Mouse (Mus musculus) megakaryocyte-erythroid progenitor cell, adult 5-6 weeks (primary cell): ENCODE measurements around the gene Rptor. TPM values are rescaled to one million over a fixed set of nuclear protein-coding genes. Genes with fewer than 3 reads are reported as not detected.

Source experiments
- ATAC-seq: replicated peaks from 2 replicates; pipeline ENCODE4 v1.8.0; 2016; ENCODE audit warnings: mild to moderate bottlenecking, inconsistent platforms; ENCODE audit not compliant: severe bottlenecking, poor library complexity, low FRiP score, low TSS enrichment
- total RNA-seq, 2 experiments: library from RNA; stranded (forward) in 1 of 2; stranded (reverse) in 1 of 2; fragments of 200-1000, 215-1000 nt in 1 of 2; fragments of >200 nt in 1 of 2; fragmentation: Nextera tagmentation in 1 of 2; gene quantifications; 2 replicates each; pipeline ENCODE4 v1.2.3; 2014 to 2017

The Rptor gene
- total RNA-seq, 2 experiments from 2014 or later, result 10.2 to 29.6 TPM

DNA sequence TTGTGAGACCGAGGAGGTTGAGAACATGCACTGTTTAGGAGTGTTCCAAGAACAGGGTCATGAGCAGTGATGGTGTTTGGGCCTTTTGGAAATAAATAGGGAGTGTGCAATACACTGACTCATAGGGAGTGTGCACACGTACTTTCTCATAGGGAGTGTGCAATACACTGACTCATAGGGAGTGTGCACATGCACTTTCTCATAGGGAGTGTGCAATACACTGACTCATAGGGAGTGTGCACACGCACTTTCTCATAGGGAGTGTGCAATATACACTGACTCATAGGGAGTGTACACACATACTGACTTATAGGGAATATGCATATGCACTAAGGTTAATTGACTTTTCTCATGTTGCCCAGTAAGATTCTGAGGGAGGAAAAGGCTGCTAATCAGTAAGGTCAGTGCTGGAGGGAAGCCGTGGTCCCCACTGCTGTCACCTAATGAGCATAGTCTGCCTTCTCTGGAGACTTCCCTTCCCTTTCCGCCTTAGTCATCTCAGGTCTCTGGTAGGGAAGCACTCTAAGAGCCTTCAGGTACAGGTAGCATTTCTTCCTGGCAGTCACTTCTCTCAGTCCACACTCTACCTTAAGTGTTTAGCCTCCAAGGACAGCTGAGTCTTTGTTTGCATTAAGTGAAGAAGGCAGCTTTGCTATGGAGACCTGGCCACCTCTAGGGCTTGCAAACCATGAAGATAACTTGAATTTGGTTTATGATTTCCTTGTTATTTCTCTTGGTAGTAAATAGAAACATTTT lies 113.3 kb downstream of the Rptor start:
- no peak for ATAC-seq

DNA sequence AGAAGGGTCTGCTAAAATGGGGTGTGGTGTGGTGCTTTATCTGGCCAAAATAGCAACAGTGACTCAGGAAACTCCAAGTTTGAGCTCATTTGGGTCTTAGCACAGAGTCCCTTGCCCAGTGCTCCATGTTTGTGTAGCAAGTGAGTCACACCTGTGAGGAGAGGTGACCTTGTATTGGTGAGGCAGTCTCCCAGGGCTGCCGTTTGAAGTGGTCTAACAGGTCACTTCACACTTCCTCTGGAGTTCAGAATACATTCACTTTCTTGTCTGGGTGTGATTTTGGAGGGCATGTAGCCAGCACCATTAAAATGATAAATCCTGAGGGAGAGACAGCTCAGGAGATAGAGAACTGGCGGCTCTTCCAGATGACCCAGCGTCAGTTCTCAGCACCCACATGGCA lies 115.4 kb downstream of the Rptor start:
- ATAC-seq, result no peak

DNA sequence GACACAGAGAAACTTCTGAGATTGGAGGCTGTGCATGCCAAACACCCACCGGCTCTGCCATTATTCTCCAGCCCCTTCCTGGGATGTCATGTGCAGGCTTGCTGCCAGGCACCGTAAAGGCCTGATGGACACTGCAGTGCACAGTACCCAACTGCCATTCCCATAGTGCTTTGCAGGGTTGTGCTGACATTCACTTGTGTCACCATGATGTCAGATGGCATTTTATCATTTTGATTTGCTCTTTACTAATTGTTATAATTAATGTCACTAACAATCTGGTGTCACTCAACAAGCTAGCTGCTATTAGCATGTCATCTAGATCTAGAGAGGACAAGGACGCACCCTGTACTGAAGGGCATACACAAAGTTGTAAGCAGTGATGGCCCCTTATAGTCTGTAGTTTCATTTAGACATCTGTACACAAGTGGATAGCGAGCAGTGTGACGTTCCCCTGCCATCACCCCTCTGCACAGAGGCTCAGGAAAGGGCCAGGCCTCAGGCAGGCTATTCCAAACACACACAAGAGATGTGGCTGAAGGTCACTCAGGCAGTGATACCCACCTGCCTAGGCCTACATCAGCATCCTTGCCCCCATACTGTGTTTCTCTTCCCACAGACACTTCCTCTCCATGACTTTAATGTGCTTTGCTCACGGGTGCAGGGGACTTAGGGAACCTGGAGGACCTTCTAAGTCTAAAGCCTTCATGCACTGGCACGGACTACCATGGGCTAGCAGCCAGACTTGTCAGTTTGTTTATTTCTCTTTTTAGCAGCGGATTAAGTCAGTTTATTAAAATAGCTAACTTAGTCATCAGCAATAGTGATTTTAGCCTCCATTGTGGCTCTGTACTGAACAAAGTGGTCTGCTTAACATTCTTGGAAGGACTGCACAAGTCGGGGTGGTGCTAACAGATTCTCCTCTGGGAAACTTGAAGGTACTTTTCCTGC lies 117.7 kb downstream of the Rptor start:
- ATAC-seq, result no peak

DNA sequence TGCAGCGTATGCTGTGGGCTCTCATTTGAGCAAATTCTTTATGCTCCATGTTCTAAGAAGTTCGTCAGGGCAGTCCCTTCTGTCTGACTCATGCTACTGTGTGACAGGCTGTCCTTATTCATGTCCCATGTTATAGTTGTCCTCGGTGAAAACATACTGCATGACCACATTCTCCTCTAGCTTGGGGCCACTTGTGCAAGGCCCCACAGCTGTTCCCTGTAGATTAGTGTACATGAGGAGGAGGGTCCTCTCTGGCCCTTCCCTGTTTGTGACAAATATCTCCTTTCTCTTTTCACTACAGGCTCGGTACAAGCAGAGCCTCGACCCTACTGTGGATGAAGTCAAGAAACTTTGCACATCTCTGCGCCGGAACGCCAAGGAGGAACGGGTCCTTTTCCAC lies 122.0 kb downstream of the Rptor start:
- no peak for ATAC-seq

DNA sequence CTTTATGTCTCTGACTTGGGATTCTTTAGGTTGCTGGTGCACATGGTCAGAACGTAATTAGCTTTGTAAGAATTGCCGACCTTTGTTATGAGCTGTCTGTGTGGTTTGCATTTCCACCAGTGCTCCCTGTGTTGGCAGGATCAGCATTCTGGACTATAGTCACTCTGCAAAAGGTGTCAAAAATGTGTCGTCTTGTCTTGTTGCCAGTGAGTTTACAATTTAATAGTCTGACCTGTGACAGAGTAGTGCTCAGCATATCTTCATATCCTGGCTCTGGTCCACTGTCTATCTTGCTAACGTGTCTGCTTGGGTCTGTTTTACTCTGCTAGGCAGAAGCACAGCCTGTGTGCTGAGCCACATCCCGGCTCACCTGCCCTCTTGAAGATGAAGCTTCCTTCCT lies 128.7 kb downstream of the Rptor start:
- ATAC-seq, result no peak

DNA sequence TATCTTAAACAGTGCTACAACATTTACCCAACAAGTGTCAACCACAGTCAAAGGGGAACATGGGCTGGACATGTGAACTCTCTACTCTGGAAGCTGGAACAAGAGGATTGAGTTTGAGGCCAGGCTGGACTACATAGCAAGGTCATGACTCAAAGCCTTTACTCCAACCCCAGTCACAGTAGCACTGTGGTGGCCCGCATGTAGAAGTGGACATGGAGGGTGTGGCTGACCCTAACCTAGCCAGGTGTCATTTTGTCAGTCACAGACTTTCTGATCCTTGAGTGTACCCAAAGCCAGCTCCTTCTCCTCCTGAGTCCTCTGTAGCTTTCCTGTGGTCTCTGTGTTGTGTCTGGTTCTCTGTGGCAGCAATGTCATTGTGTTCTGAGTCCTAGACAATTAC lies 129.7 kb downstream of the Rptor start:
- ATAC-seq, result no peak

DNA sequence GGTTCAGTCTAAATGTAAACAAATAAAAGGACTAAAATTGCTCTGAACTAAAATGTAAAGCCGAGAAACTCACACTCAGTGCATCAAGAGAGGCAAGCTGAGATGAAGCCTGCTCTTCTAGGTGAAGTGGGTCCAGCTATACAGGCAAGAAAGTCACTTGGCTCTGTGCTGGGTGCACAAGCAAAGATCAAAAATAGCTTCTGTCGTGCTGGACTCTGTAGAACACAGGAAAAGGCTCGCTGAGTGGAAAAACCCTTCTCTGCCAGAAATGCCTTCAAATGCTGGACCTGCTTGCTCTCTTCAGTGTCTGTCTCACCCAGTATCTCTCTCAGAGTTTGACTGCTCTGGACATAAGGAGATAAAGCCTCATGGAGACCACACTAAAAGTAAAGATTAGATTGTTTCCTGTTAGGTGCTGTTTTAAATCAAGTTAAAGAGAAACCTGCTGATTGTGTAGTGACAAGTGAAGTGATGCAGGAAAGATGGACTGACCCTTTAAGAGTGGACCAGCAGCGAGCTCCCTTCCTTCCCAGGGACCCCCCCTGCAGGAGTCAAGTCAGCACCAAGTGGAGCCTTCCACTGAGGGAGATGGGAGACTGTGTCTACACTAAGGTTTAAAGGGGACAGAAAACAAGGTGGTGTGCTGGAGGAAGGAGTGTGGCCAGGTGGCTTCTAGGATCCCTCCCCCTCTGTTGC lies 130.4 kb downstream of the Rptor start:
- no peak for ATAC-seq

DNA sequence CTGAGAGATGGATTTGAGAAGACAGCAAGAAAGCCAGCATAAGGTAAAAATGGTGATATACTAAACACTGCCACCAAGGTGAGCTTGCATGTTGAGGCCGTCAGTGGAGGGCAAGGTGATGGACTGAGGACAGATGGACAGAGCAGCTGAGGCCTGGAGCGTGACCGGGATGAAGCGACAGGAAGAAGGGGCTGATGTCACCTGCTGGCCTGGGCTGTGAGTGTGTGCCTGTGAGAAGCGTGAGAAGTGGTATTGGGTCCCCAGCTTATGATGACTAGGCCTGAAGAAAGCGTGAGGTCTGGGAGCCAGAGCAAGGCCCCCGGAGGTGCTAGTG lies 130.9 kb downstream of the Rptor start:
- ATAC-seq, result no peak

DNA sequence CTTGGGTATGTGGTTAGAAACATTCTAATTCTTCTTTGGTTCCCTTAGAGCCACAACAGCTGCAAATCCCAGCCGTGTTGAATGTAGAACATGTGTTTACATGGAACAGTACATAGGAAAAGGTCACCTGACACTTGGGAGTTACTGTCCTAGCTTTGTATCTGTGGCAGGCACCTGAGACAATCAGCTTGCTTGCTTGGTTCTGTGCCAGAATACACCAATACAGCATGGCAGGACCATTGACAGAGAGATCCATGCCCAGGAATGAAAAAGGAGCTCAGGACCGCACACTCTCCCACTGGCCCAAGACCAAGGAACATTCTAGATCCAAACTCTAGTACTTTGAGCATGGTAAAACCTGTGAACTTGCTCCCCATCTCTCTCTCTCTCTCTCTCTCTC lies 132.4 kb downstream of the Rptor start:
- no peak for ATAC-seq

DNA sequence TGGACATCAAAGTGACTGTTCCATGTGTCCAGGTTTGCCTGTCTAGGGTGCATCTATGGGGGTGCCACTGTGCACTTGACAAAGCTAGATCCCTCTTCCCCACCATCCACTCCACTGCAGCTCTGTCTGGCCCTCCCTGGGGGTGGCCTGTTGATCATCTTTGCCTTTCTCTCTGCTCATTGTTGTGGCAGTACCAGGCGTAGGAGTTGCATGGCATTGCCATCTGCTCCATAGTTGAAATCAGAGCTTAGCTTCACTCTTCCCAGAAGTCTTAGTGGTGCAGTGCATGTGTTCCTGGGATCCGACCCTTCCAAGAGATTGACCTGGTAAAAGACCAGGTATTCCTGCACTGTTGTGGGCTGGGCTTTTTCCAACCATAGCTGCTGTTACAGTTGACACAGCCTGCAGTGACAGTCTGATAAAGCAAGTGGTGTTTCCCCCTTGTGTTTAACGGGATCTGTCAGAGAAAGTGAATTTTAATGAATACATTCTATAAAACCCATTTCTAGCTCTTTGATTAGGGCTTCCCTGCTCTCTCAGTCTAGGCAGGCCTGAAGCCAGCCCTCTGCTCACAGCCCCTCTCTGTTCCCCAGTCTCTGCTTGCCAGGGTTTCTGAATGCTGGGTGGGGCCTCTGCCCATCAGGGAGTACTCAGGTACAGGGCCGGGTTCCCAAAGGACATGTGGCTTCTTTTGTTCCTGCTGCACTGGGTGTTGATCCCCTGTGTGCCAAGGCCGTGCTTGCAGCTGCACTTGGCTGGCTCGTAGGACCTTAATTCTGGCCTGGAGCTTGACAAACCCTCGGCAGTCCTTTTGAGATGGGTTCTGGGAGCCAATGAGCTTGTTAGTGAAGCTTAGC lies 136.5 kb downstream of the Rptor start:
- no peak for ATAC-seq

DNA sequence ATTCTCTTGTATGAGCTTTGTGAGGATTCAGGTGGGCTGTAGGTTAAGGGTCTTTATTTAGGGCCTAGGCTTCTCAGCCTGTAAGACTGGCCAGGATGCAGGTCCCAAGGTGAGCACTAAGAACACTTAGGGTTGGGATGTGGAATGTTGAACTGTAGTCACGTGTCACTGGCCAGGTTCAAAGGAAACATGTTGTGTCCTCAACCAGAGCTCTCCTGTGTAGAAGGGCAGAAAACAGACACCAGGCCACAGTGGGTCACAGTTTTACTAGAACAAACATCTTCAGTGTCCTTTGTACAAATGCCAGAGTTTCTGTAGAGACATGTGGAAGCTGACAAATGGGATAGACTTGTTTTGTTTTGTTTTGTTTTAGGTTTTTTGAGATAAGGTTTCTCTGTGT lies 138.7 kb downstream of the Rptor start:
- ATAC-seq, result no peak

DNA sequence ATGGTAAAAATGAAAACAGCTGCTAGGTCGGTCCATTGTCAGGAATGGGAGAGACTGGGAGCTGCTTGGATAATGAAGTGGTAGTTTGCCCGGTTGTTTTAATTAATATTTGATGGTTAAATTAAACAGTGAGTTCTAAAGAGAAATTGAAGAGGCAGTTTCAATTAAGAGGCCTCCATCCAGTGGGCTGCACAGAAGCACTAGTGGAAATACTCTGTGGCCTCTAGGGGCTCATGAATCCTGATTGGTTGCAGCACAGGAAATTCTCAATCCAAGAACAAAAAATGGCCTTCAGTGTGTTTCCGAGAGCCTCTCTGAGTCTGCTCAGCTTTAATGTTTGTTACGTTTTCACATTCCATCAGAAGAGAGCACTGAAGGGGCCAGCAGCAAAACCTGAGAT lies 141.7 kb downstream of the Rptor start:
- no peak for ATAC-seq

DNA sequence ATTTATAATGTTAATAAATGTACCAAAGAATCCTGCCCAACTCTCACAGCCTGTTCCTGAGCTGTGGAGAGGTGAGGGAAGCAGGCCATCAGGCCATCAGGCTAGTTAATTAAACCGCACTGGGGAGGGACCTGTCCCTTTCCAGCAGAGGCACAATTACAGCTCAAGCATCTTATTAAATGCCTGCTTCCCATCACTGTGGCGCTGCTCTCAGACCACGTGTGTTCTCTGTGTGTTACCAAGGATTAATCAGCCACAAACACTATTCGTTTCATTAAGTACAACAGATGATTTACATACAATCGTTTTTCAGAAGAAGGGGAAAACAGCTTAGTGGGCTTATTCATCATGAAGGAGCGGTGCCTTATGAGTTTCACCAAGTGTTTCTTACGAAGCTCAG lies 142.6 kb downstream of the Rptor start:
- ATAC-seq, result no peak

DNA sequence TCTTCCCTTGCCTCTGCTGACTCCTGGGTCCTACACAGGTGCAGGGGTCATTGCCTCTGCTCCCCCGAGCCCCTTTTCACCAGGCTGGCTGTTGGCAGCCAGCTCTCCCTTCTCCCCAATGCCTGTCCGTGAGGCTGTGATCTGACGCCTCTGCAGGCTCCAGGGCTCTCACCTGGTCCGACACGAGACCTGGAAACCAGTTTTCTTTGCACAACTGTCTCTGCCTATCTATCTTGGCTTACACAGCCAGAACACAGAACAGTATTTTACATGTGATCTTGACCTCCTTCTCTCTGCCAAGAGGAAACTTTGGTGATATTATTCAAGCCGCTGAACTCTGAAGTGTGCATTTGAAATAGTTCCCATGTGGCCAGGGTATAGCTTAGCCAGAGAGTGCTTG lies 151.8 kb downstream of the Rptor start:
- no peak for ATAC-seq

DNA sequence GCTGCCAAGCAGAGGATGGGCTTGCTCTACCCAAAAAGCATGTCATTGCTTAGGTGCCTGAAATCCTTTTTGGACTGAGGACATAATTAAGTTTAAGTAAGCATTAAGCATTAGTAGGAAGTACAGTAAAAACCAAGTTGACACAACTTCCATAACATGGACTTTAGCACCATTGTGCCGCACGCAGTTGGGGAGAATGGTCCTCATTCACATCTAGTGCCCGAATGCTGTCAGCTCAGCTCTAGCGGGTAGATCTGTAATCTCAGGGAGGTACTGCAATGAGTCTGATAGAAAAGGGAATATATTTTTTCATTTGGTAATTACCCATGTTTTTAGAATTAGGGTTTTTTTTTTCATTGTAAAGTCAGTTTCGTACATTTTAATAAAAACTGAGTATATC lies 155.5 kb downstream of the Rptor start:
- no peak for ATAC-seq

DNA sequence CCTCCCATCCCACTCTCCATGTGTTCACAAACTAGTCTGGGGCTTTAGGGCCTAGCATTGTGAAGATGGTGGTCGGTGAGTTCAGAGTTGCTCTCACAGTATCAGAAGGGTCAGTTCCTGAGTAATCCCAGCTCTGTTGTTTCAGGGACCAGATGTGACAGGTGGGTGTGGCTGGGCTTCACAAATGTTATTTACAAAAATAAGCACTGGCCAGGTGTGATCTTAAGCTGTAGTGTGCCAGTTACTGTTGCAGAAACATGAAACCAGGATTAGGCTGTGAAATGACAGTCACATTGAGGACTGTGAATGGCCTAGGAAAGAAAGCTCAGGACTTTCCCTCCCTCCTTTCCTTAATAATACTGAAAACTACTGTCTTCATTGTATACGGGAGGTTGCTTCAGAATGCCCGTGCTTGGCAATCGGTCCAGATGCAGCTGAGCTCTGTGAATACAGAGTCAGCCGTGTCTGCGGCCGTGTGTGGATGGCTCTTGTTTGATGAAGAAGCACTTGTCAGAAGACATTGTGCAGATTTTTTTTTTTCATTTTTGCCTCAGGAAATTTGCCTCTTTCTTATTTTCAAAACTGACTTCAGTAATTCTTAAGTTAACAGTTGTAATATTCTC lies 156.1 kb downstream of the Rptor start:
- ATAC-seq, result no peak

DNA sequence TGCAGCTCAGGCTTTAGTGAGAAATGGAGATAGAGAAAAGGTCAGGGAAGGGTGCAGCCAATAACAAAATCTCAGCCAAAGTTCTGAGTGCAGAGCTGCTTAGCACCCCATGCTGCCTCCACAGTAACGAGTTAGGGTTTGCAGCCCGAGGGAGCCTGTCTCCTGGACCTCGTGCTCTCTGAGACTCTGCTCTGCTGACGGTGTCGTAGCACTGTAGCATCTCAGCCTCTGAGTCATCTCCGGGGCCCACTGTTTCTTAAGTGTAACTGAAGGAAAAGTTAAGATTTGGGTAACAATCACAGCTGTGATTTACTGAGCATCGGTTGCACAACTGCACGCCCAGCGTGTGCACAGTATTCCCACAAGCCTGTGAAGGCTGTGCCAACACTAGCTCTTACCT lies 160.2 kb downstream of the Rptor start:
- no peak for ATAC-seq

DNA sequence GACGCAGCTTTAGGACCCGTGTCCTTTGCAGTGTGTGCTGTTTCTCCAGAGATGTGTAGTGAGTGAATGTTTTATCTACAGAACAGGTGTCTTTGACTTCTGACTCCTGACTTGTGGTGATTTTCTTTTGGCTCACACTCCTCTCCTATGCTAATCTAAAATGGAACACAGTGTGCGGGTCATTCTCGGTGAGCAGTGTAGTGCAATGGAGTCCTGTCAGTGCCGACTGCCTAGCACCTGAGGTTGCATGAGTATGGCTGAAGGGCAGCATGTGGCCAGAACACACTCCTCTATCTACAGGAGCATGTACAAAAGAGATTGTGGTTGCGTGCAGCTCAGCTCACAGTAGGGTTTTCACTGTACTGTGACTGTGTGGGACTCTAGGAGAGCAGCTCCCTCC lies 163.3 kb downstream of the Rptor start:
- ATAC-seq, result no peak

DNA sequence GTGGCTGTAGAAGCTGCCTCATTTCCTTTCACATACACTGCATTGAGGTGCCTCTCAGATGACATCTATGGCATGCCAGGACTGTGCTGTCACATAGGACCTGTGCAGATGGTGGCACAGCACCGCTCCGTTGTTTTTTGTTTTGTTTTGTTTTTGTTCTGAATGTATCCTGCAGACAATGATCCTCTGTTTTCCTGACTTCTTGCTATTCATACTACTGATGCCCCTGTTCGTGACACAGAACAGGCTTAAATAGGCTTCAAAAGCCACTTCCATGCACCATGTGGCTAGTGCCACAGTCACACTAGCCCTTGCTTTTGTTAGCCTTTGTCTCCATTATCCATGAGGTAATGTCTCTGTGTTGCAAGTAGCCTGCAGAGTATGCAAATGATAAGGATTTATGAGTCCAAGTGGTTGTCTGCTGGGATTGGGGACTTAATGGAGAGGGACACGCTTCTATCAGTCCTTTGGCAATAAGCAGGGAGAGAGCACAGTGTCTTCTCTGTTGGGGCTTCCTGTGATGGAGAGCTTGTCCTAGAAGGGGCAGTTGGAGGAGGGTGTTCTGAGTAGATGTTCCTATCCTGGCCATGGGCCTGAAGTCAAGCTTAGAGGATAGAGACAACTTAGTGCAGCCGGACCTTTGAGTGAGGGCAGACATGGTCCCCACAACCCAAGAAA lies 164.2 kb downstream of the Rptor start:
- no peak for ATAC-seq
